Mouse (Mus musculus): ENCODE data around the gene Hnrnpf.

GRCm38 (mm10) chr6:117881229-117881628, 18.9 kb upstream of the Hnrnpf start:
- TF ChIP-seq POLR2A (IDR thresholded peaks at IDR 0.05; ENCODE audit: low read depth, low read length) (no peak), CTCF (IDR thresholded peaks at IDR 0.05; ENCODE audit: extremely low read depth, insufficient read length, insufficient replicate concordance, low read depth, low read length) (no peak)

All from small intestine, adult 2 months (tissue).